Mouse (Mus musculus): Measurements from ENCODE around the gene Lrrc66.

Gene Lrrc66

GRCm38 (mm10) chr5:73632291-73632690, at the start of gene Lrrc66:
Gene Lrrc66 (minus strand): TSS chr5:73632526.
- no peak for DNase-seq (ENCODE audit: low spot score in 2 of 2)

DNA sequence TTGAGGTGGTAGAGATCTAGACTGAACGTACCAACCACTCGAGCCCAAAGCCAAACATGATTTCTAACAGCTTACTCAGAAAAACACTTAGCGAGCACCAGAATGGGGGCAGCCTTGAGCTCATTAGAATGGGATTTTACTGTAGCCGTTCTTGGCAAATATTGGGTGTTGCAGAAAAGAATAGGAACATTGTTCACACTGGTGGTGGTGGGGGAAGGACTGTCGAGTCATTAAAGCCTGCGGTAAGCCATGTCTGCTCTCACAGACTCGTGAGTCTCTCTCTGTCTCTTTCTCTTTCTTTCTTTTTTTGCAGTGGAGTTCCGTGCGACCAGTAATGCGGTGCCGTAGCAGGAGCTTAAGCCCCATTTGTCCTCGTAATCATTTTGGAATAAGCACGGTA, 44.3 kb upstream of the Lrrc66 start:
- no peak for DNase-seq (ENCODE audit: low spot score in 2 of 2)

- DNase-seq (ENCODE audit: low spot score in 2 of 2): no peak
Observed at GRCm38 (mm10) chr5:73675604-73676003, 43.3 kb upstream of the Lrrc66 start.

GRCm38 (mm10) chr5:73669386-73669785, 37.1 kb upstream of the Lrrc66 start:
- no peak for DNase-seq (ENCODE audit: low spot score in 2 of 2)

DNA sequence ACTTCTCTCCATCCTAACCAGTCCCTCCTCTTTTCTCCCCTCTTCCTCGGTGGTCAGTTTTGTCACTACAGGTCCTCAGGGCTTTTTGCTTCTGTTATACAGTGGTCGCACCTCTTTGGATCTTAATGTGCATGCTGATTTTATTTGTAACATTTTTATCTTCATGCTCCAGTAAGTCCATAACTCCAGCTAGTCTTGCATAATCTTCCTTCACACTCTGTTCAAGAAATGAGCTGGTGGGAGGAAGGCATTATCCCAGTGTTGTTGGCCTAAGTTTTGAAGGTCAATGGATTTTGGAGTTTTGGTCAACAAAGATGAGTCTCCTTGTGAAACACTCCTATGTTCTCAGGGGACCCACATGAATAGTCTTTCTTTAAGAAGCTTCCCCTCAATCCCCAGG, 35.6 kb upstream of the Lrrc66 start:
- no peak for DNase-seq (ENCODE audit: low spot score in 2 of 2)

- DNase-seq (ENCODE audit: low spot score in 2 of 2): no peak
Observed at GRCm38 (mm10) chr5:73666695-73667094, 34.4 kb upstream of the Lrrc66 start.

GRCm38 (mm10) chr5:73651855-73652201, 19.5 kb upstream of the Lrrc66 start:
- no peak for DNase-seq (ENCODE audit: low spot score in 2 of 2)

GRCm38 (mm10) chr5:73651061-73651854, 18.9 kb upstream of the Lrrc66 start, which contains the start of gene Spata18:
Gene Spata18 (plus strand): TSS chr5:73651379.
- no peak for DNase-seq (ENCODE audit: low spot score in 2 of 2)

- DNase-seq (ENCODE audit: low spot score in 2 of 2): no peak
Observed at GRCm38 (mm10) chr5:73650365-73650964, 18.1 kb upstream of the Lrrc66 start.

DNA sequence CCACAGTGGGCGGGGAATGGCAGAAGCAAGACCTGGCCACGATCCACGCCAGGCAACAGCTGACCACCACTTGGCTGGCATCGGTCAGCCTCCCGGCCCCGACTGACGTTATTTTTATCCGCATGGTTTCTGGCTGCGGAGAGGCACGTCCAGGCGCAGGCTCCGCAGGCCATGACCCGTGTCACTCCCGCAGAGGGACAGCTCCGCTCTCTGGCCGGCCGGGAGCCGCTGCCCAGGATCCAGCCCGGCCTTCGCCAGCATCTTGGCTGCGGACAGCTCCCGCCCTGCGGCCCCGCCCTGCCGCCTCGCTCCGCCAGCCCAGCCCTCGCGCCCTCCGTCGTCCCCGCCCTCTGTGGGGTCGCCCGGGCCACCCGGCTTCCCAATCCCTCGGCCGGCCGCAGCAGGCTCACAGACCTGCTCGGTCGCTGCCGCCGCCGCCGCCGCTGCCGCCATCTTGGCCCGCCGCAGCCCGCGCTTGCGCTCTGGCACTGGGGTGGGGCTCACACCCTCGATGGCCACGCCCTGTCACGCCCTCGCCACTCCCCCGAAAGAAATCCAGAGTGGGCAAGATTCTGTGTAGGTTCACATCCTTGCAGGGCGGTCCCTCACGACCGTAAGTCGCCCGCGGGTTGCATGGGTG, 15.1 kb upstream of the Lrrc66 start, which contains the start of gene Sgcb:
Gene Sgcb (minus strand): TSS at position 530 of the 640 bp plus-strand sequence.
- DNase-seq (ENCODE audit: low spot score in 2 of 2): peak; percentile 56 to 69

GRCm38 (mm10) chr5:73642091-73642490, 9.8 kb upstream of the Lrrc66 start:
- no peak for DNase-seq (ENCODE audit: low spot score in 2 of 2)

- no peak for DNase-seq (ENCODE audit: low spot score in 2 of 2)
Observed at GRCm38 (mm10) chr5:73641058-73641457, 8.7 kb upstream of the Lrrc66 start.

GRCm38 (mm10) chr5:73637337-73638107, 5.2 kb upstream of the Lrrc66 start:
- no peak for DNase-seq (ENCODE audit: low spot score in 2 of 2)

DNA sequence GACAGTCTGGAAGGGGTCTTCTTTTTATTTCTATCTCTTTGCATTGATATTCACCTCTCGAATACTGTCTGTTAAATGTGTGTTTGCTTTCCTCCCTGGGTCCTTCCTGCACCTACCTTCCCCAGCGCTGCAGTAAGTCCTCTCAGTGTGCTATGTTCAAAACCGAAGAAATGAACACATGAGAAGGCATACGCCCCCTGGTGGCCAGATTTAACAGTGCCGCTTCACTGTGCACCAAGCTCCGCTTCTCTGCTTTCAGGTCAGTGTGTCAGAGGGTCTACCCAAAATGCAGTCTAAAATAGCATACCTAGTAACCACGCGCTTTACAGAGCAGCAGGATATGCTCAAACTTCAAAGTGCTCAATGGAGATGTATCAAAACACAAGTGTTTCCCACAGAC, 815 bp upstream of the Lrrc66 start:
- DNase-seq (ENCODE audit: low spot score in 2 of 2): peak; percentile 25 to 47

- DNase-seq (ENCODE audit: low spot score in 2 of 2): no peak
Observed at GRCm38 (mm10) chr5:73631001-73631558, 1.2 kb downstream of the Lrrc66 start.

- DNase-seq (ENCODE audit: low spot score in 2 of 2): no peak
Observed at GRCm38 (mm10) chr5:73630141-73630540, 2.2 kb downstream of the Lrrc66 start.

- no peak for DNase-seq (ENCODE audit: low spot score in 2 of 2)
Observed at GRCm38 (mm10) chr5:73627991-73628390, 4.3 kb downstream of the Lrrc66 start.

DNA sequence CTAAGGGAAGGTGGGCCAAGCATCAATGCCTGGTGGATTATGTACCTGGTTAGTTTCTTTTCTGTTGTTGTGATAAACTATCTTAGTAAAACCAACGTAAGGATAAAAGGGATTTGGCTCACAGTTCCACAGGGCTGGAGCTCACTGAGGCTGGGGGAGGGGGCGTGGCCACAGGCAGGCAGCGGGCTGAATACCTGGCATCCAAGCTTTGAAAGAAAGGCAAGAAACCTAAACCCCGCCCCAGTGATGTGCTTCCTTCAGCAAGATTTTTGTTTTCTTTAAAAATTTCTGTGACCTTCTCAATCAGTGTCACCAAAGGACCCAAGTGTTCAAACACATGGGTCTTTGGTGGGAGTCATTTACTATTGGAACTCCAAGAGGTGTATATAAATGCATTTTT, 4.8 kb downstream of the Lrrc66 start:
- no peak for DNase-seq (ENCODE audit: low spot score in 2 of 2)

GRCm38 (mm10) chr5:73626842-73627241, 5.5 kb downstream of the Lrrc66 start:
- DNase-seq (ENCODE audit: low spot score in 2 of 2): no peak

DNA sequence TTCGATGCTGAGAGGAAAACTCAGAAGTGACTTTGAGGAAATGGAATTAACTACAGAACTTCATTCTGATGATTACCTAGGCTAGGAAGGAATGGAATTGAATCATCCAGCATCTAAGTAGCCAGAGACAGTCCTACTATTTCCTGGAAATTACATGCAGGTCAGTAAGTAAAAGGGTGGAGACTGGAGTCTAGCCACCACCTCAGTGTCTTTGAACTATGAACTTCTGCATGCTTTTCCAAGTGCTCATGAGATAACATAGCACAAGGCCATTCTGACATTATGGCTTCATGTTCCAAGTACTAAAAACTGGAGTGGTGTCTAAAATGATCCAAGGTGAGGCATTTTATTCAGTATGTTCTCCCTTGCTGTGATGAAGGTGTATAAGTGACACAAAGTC, 6.8 kb downstream of the Lrrc66 start:
- no peak for DNase-seq (ENCODE audit: low spot score in 2 of 2)

DNA sequence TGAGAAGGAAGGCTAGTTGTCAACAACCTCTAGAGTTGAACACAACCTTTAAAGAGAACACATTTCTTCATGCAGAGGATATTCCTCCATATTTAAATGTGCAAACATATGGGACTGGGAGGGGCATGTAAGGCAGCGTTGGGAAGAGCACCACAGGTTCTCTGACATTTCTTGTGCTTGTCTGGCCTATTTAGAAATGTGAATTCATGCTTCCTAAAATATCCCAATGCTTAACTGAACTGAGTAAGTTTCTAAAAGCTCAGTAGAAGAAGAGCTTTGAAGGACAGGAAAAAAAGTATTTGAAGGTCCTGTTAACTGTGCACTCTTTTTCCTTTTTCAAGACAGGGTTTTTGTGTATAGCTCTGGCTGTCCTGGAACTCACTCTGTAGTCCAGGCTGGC, 13.4 kb downstream of the Lrrc66 start:
- no peak for DNase-seq (ENCODE audit: low spot score in 2 of 2)

DNA sequence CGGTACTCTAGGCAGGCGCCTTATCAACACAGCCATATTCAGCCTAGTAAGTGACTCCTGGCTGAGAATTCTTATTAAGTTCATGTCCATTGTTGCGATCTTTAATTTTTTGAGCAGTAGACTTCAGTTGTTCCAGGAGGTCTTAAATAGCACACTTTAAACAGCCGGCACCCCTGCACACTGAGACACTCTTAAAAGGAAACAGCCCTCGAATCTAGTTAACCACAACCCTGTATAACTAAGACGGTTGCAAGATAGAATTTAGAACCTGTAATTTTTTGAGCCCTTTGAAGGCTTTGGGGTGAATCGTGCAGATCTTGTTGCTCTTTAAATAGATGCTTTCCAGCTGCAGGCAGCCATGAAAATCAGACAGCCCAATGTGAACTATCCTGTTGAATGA, 17.1 kb downstream of the Lrrc66 start:
- DNase-seq (ENCODE audit: low spot score in 2 of 2): no peak

Measured in spleen, postnatal 14 days (tissue).